Mouse (Mus musculus): Measurements from ENCODE around the gene Zfp710. TPM values are rescaled to one million over a fixed set of nuclear protein-coding genes. Genes with fewer than 3 reads are reported as not detected.

Gene Zfp710
- polyA plus RNA-seq (2014; fragmentation: Illumina TruSeq; extraction: RNeasy Lipid Tissue Mini Kit (QIAGEN cat#74804); ENCODE audit: low read depth, low replicate concordance) = 12.4 TPM

DNA sequence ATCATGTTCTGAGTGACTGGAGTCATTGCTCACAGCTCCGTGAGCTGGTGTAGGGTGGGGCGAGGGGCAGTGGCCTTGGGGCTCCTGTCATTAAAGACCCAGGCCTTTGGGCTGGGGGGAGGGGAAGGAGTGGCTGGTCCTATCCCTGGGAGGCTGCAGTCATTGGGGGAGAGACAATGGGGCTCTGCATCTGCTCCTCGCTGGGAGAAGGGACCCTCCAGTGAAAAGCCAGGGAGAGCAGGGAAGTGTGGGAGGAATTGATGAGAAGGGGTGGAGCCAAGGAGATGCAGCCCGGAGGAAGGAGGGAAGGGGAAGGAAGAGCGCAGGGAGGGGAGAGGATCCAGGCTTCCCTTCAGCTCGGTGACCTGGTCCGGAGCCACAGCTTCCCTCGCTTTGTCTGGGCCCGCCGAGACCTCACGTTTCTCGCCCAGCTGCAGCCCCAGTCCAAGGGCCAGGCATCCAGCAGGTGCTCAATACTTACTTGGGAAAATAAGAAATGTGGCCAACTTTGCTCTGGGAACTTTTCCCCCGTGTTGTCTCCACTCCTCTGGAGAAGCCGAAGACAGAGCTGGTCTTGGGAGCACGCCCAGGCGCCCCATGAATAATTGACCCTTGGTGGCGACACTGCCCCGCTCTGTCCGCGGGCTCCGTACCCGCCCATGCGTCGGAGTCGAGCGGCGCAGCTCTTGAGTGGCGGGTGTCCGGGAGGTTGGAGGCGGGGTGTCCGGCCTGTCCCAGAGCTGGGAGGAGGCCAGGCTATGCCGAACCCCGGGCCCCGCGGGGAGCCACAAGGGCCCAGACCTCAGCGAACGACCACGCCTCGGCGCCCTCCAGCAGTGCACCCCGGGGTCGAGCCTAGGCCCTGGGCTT lies at the start of gene Zfp710:
Gene Zfp710 (plus strand): TSS at position 294 of the 870 bp plus-strand sequence.

DNA sequence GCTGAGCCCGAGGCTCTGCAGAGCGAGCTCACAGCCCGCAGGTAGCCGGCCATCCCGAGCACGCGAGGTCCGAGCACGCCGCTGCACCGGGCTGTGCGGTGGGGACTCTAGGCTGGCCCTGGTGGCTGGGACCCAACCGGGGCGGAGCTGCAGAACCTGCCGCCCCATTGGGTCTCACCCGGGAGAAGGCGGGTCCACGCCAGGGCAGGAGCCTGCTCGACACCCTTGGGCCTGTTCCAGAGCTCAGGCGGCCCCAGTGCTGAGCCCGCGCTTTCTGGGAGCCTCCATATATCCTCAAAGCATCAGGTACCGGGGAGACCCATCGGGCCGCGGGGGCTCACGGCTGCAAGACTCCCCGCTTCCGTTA lies 90.6 kb downstream of the Zfp710 start, which contains the start of gene Idh2:
Gene Idh2 (minus strand): TSS at position 169 of the 367 bp plus-strand sequence.

Other genes starting within 250 kb of the Zfp710 start
- gene Mesp1, start 231.0 kb upstream of the Zfp710 start, polyA plus RNA-seq (2014; fragmentation: Illumina TruSeq; extraction: RNeasy Lipid Tissue Mini Kit (QIAGEN cat#74804); ENCODE audit: low read depth, low replicate concordance) = 1.6 TPM
- gene Mesp2, start 214.1 kb upstream of the Zfp710 start, polyA plus RNA-seq (2014; fragmentation: Illumina TruSeq; extraction: RNeasy Lipid Tissue Mini Kit (QIAGEN cat#74804); ENCODE audit: low read depth, low replicate concordance) = 1.1 TPM
- 17.7 TPM for gene Anpep, start 163.8 kb upstream of the Zfp710 start, polyA plus RNA-seq (2014; fragmentation: Illumina TruSeq; extraction: RNeasy Lipid Tissue Mini Kit (QIAGEN cat#74804); ENCODE audit: low read depth, low replicate concordance)
- 12.7 TPM for gene Ap3s2, start 104.2 kb upstream of the Zfp710 start, polyA plus RNA-seq (2014; fragmentation: Illumina TruSeq; extraction: RNeasy Lipid Tissue Mini Kit (QIAGEN cat#74804); ENCODE audit: low read depth, low replicate concordance)
- 18.0 TPM for gene Arpin, start 89.5 kb upstream of the Zfp710 start, polyA plus RNA-seq (2014; fragmentation: Illumina TruSeq; extraction: RNeasy Lipid Tissue Mini Kit (QIAGEN cat#74804); ENCODE audit: low read depth, low replicate concordance)
- gene Idh2, start 90.6 kb downstream of the Zfp710 start, polyA plus RNA-seq (2014; fragmentation: Illumina TruSeq; extraction: RNeasy Lipid Tissue Mini Kit (QIAGEN cat#74804); ENCODE audit: low read depth, low replicate concordance) = 136 TPM
- gene Sema4b, start 162.0 kb downstream of the Zfp710 start, polyA plus RNA-seq (2014; fragmentation: Illumina TruSeq; extraction: RNeasy Lipid Tissue Mini Kit (QIAGEN cat#74804); ENCODE audit: low read depth, low replicate concordance) = 13.7 TPM
- 89.5 TPM for gene Cib1, start 208.0 kb downstream of the Zfp710 start, polyA plus RNA-seq (2014; fragmentation: Illumina TruSeq; extraction: RNeasy Lipid Tissue Mini Kit (QIAGEN cat#74804); ENCODE audit: low read depth, low replicate concordance)
- gene Gdpgp1, start 208.1 kb downstream of the Zfp710 start, polyA plus RNA-seq (2014; fragmentation: Illumina TruSeq; extraction: RNeasy Lipid Tissue Mini Kit (QIAGEN cat#74804); ENCODE audit: low read depth, low replicate concordance) = 2.5 TPM
- gene Ttll13, start 221.6 kb downstream of the Zfp710 start, polyA plus RNA-seq (2014; fragmentation: Illumina TruSeq; extraction: RNeasy Lipid Tissue Mini Kit (QIAGEN cat#74804); ENCODE audit: low read depth, low replicate concordance) = 9.4 TPM
- gene Ngrn, start 236.4 kb downstream of the Zfp710 start, polyA plus RNA-seq (2014; fragmentation: Illumina TruSeq; extraction: RNeasy Lipid Tissue Mini Kit (QIAGEN cat#74804); ENCODE audit: low read depth, low replicate concordance) = 36.8 TPM
- gene Vps33b, start 244.8 kb downstream of the Zfp710 start, polyA plus RNA-seq (2014; fragmentation: Illumina TruSeq; extraction: RNeasy Lipid Tissue Mini Kit (QIAGEN cat#74804); ENCODE audit: low read depth, low replicate concordance) = 14.3 TPM

Measured in adipose tissue, adult 10 weeks (tissue).